Mouse (Mus musculus) stomach, postnatal 0 days (tissue): ENCODE results near the gene Pknox2.

ENCODE experiments used
- CTCF ChIP-seq: IDR thresholded peaks from 2 replicates; pipeline ENCODE4 v1.5.1; 2016; ENCODE audit warnings: antibody characterized with exemption, low read depth, mild to moderate bottlenecking, moderate library complexity
- EP300 ChIP-seq: optimal IDR thresholded peaks from 2 replicates; pipeline ENCODE3; 2016; ENCODE audit warnings: antibody characterized with exemption

DNA sequence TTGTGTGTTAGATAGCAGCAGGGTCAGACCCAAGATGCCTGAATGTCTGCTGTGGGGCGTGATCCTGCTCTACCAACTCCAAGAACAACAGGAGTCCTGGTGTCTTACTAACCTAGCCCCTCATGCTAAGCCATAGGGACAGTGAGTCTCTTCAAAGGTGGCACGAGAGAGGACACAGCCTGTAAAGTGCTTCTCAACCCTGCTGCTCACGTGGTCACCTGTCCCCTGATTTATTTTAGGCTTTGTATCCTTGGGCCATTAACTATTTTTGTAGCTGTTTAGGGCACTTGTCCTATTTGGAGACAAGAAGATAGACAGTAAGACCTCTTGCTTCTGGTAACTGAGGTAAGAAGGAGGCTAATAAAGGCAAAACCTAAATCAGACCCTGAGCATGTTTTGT lies 183.7 kb downstream of the Pknox2 start:
- TF ChIP-seq CTCF (no peak), EP300 (no peak)
